Comparison of ENCODE assay signal across 10 mouse cellular contexts in genomic region chr19:32749425-32749824, GRCm38 (mm10). TPM values are rescaled to one million over a fixed set of nuclear protein-coding genes. Genes with fewer than 3 reads are reported as not detected.
DNase-seq lines count a peak whose midpoint lies in the region; ATAC-seq and TF ChIP-seq lines count a peak whose summit lies in the region.
"Had no signal": no experiment of that assay in that cellular context is flagged by ENCODE, and none has a peak within 500 bp of the region (broad histone marks: within the 10 kb centered on the region; RNA-seq: fewer than 3 reads in every experiment).

No protein-coding gene starts in this region.

- peaks cover 2% of the 10 kb centered on the region; the same call in 1 of the 2 replicates for H3K4me1 ChIP-seq in kidney, embryonic 15.5 days
- H3K4me1 ChIP-seq in MEL (ENCODE audit: control insufficient read depth in 1 of 2, insufficient read depth in 2 of 2, low read length in 2 of 2): no peaks in the 10 kb centered on the region
- H3K4me1 ChIP-seq: limb, embryonic 15.5 days had no signal

- TF ChIP-seq RAD21 in MEL (IDR thresholded peaks at IDR 0.05; ENCODE audit: low read depth, low read length): peak; percentile 79

- H3K4me2 ChIP-seq in kidney, embryonic 15.5 days: no peak overlapping the region
- H3K4me2 ChIP-seq: limb, embryonic 15.5 days had no signal

- no peak overlapping the region for H3K4me3 ChIP-seq in kidney, embryonic 15.5 days (replicated peaks)
- H3K4me3 ChIP-seq in MEL (ENCODE audit: control insufficient read depth in 1 of 2, insufficient read depth in 1 of 2, low read depth in 2 of 2, low read length in 2 of 2): no peak overlapping the region
- H3K4me3 ChIP-seq: erythroblast, embryonic 14.5 days; limb, embryonic 15.5 days had no signal

- H3K36me3 ChIP-seq in kidney, embryonic 15.5 days: no peaks in the 10 kb centered on the region
- no peaks in the 10 kb centered on the region for H3K36me3 ChIP-seq in MEL (ENCODE audit: control insufficient read depth in 1 of 2, insufficient read depth in 2 of 2, low read length in 2 of 2)
- H3K36me3 ChIP-seq: limb, embryonic 15.5 days had no signal

- H3K27ac ChIP-seq in kidney, embryonic 15.5 days: no peak overlapping the region
- no peak overlapping the region for H3K27ac ChIP-seq in MEL (ENCODE audit: control insufficient read depth, low read depth, low read length)
- H3K27ac ChIP-seq: limb, embryonic 15.5 days had no signal

- 18% methylated on average over 6 of the region's 6 CpGs for WGBS in kidney, embryonic 15.5 days

- no peak for TF ChIP-seq EP300 in MEL (IDR thresholded peaks at IDR 0.05; ENCODE audit: low read depth in 1 of 2, low read length in 2 of 2)

- no peaks in the 10 kb centered on the region for H3K79me2 ChIP-seq in MEL (ENCODE audit: control insufficient read depth, insufficient read depth, low read length, poor library complexity)

- TF ChIP-seq POLR2A in MEL (IDR thresholded peaks at IDR 0.05; ENCODE audit: control insufficient read depth in 1 of 2, insufficient read depth in 1 of 2, low read depth in 1 of 2, low read length in 2 of 2, poor library complexity in 1 of 2): no peak

- TF ChIP-seq CTCF in MEL (IDR thresholded peaks at IDR 0.05 in 2 of 3, conservative IDR thresholded peaks at IDR 0.05 in 1 of 3; ENCODE audit: control insufficient read depth in 1 of 3, insufficient read depth in 1 of 3, low read depth in 2 of 3, low read length in 3 of 3, poor library complexity in 1 of 3, severe bottlenecking in 1 of 3): peak; percentile 15 to 73 (median 54); a peak in 4 of 6 replicates

- no peaks in the 10 kb centered on the region for H3K9me3 ChIP-seq in kidney, embryonic 15.5 days (replicated peaks)
- H3K9me3 ChIP-seq in MEL (replicated peaks; ENCODE audit: insufficient read depth, low read length): no peaks in the 10 kb centered on the region
- H3K9me3 ChIP-seq: limb, embryonic 15.5 days had no signal

- peaks cover 5% of the 10 kb centered on the region; the same call in 1 of the 2 replicates for H3K27me3 ChIP-seq in kidney, embryonic 15.5 days
- H3K27me3 ChIP-seq in MEL (ENCODE audit: control insufficient read depth in 1 of 2, insufficient read depth in 2 of 2, low read length in 2 of 2): no peaks in the 10 kb centered on the region

- no peak overlapping the region for H3K9ac ChIP-seq in kidney, embryonic 15.5 days
- H3K9ac ChIP-seq in MEL (ENCODE audit: control insufficient read depth, low read depth, low read length, poor library complexity, severe bottlenecking): no peak overlapping the region
- H3K9ac ChIP-seq: limb, embryonic 15.5 days had no signal

- no peak for ATAC-seq in kidney, embryonic 15.5 days (replicated peaks; ENCODE audit: low FRiP score)
- ATAC-seq in granulocyte monocyte progenitor cell, adult 5-6 weeks (replicated peaks; ENCODE audit: poor library complexity, severe bottlenecking): peak; percentile 35; the same call in 1 of the 2 replicates
- peak; percentile 35 for ATAC-seq in megakaryocyte, adult 5-6 weeks (ENCODE audit: poor library complexity, severe bottlenecking)
- no peak for ATAC-seq in monocyte, adult 5-6 weeks (replicated peaks; ENCODE audit: insufficient number of reproducible peaks, low FRiP score, low TSS enrichment, poor library complexity, severe bottlenecking)

- peak; percentile 53 for DNase-seq in kidney, adult 9 months
- peak; percentile 36 for DNase-seq in CD4-positive helper T cell, adult 2 months (ENCODE audit: low read depth, low spot score)
- peak; percentile 58 for DNase-seq in MEL (ENCODE audit: low read depth, low spot score)
- DNase-seq in thymus, postnatal 25 days: peak; percentile 78

TF ChIP-seq in MEL, 35 proteins besides CTCF, POLR2A, EP300 and RAD21:
- TF ChIP-seq ZNF384 (IDR thresholded peaks at IDR 0.05; ENCODE audit: low read depth, low read length) (0 out of 2 replicates have a peak, but pooled peaks have one; percentile 17), MXI1 (IDR thresholded peaks at IDR 0.05; ENCODE audit: low read depth, low read length) (no peak), MYB (IDR thresholded peaks at IDR 0.05; ENCODE audit: low read depth, low read length) (no peak), TAL1 (IDR thresholded peaks at IDR 0.05; ENCODE audit: low read length) (no peak), ELF1 (IDR thresholded peaks at IDR 0.05; ENCODE audit: low read depth, low read length) (no peak), ZC3H11A (IDR thresholded peaks at IDR 0.05; ENCODE audit: low read depth, low read length) (peak; percentile 86), SMC3 (IDR thresholded peaks at IDR 0.05; ENCODE audit: low read depth, low read length) (peak; percentile 87)

RNA-seq across cellular contexts. Expression of gene Pten, which starts 7.9 kb away (rescaled TPM):
- polyA plus RNA-seq in kidney, embryonic 15.5 days (2015; fragmentation: Nextera tagmentation; extraction: Ambion mirVana): 8.3 and 8.7 TPM in 2 replicates
- total RNA-seq in MEL (2012; rRNA removed): 35.3 and 35.8 TPM in 2 replicates
- polyA plus RNA-seq in MEL (2012; ENCODE audit: insufficient read depth in 1 of 2, insufficient read length in 2 of 2, low read depth in 1 of 2, low replicate concordance in 2 of 2, missing spikeins in 1 of 2): 100 to 1,000 TPM in 1 of 2 experiments, 10 to 100 TPM in 1; 22.7 to 104 TPM
- 67.3 and 74.5 TPM in 2 replicates for total RNA-seq in granulocyte monocyte progenitor cell, adult 5-6 weeks (2014; fragmentation: Nextera tagmentation)
- 98.5 and 103 TPM in 2 replicates for total RNA-seq in granulocyte monocyte progenitor cell, adult 5-6 weeks (2017)
- 110 and 114 TPM in 2 replicates for total RNA-seq in megakaryocyte, adult 5-6 weeks (2015)
- 110 and 133 TPM in 2 replicates for total RNA-seq in megakaryocyte, adult 5-6 weeks (2017)
- 179 to 197 TPM (median 196 TPM) in 3 replicates for total RNA-seq in monocyte, adult 5-6 weeks (2017)

RNA-seq across cellular contexts. Expression of gene Atad1, which starts 9.8 kb away (rescaled TPM):
- 82.5 and 85.7 TPM in 2 replicates for polyA plus RNA-seq in kidney, embryonic 15.5 days (2015; fragmentation: Nextera tagmentation; extraction: Ambion mirVana)
- total RNA-seq in MEL (2012; rRNA removed): 45.6 and 48.4 TPM in 2 replicates
- 10 to 100 TPM in 1 of 2 experiments, not detected in 1; 35.8 TPM for polyA plus RNA-seq in MEL (2012; ENCODE audit: insufficient read depth in 1 of 2, insufficient read length in 2 of 2, low read depth in 1 of 2, low replicate concordance in 2 of 2, missing spikeins in 1 of 2)
- total RNA-seq in granulocyte monocyte progenitor cell, adult 5-6 weeks (2014; fragmentation: Nextera tagmentation): 59.5 and 62.9 TPM in 2 replicates
- total RNA-seq in granulocyte monocyte progenitor cell, adult 5-6 weeks (2017): 77.7 and 82.9 TPM in 2 replicates
- 58.6 and 66.9 TPM in 2 replicates for total RNA-seq in megakaryocyte, adult 5-6 weeks (2015)
- 45.1 and 49.3 TPM in 2 replicates for total RNA-seq in megakaryocyte, adult 5-6 weeks (2017)
- total RNA-seq in monocyte, adult 5-6 weeks (2017): 49.5 to 79.0 TPM (median 56.9 TPM) in 3 replicates

Comparison
In these comparisons a context has a peak if more than half of its experiments do, and no peak if none do; other contexts are left out.
1. ATAC-seq: peak in granulocyte monocyte progenitor cell, adult 5-6 weeks (single experiment) and megakaryocyte, adult 5-6 weeks (single experiment); none in kidney, embryonic 15.5 days (single experiment) and monocyte, adult 5-6 weeks (single experiment).
2. Peak in every context shown above with its lines, with median percentiles within 50 percentile points of each other: DNase-seq.